Mouse (Mus musculus) embryonic fibroblast, embryonic 13.5 days (primary cell): ENCODE measurements around the gene Ccl26. TPM values are rescaled to one million over a fixed set of nuclear protein-coding genes. Genes with fewer than 3 reads are reported as not detected.

ENCODE experiments used
- H3K27ac ChIP-seq: 2 replicates; pipeline ENCODE4 v1.5.1; 2012; ENCODE audit warnings: low read length, control low read depth, inconsistent platforms; ENCODE audit not compliant: insufficient read depth
- H3K4me1 ChIP-seq: 2 replicates; pipeline ENCODE4 v1.6.1; 2011; ENCODE audit warnings: low read length; ENCODE audit not compliant: control insufficient read depth, insufficient read depth
- H3K4me3 ChIP-seq: 2 replicates; pipeline ENCODE4 v1.5.1; 2011; ENCODE audit warnings: mild to moderate bottlenecking, control low read depth, low read length; ENCODE audit not compliant: insufficient read depth
- CTCF ChIP-seq: IDR thresholded peaks from 2 replicates; pipeline ENCODE4 v1.5.1; 2011; ENCODE audit warnings: mild to moderate bottlenecking, control low read depth, low read length, moderate library complexity, borderline replicate concordance; ENCODE audit not compliant: insufficient read depth
- POLR2A ChIP-seq: IDR thresholded peaks from 2 replicates; pipeline ENCODE4 v1.6.1; 2011; ENCODE audit warnings: low read depth, mild to moderate bottlenecking, control low read depth, low read length, moderate library complexity
- polyA plus RNA-seq: library from polyadenylated mRNA; stranded (reverse); fragments of >200 nt; gene quantifications from 2 replicates; pipeline ENCODE4 v1.2.4, GENCODE M21; 2011; ENCODE audit warnings: low read depth; ENCODE audit not compliant: missing spikeins, insufficient read length

Gene Ccl26
- polyA plus RNA-seq, 1 experiment: not detected

- no peak overlapping the region for H3K4me3 ChIP-seq
- TF ChIP-seq POLR2A (no peak), CTCF (no peak)
- no peaks in the 10 kb centered on the region for H3K4me1 ChIP-seq
- H3K27ac ChIP-seq: no peak overlapping the region
Measured at GRCm38 (mm10) chr5:135568698-135569097, 5.3 kb upstream of the Ccl26 start.

GRCm38 (mm10) chr5:135567556-135568265, 4.3 kb upstream of the Ccl26 start:
- H3K27ac ChIP-seq: no peak overlapping the region
- no peak overlapping the region for H3K4me3 ChIP-seq
- TF ChIP-seq POLR2A (no peak), CTCF (no peak)
- no peaks in the 10 kb centered on the region for H3K4me1 ChIP-seq

- no peak overlapping the region for H3K27ac ChIP-seq
- H3K4me1 ChIP-seq: no peaks in the 10 kb centered on the region
- no peak overlapping the region for H3K4me3 ChIP-seq
- no peak for TF ChIP-seq CTCF
- TF ChIP-seq POLR2A: no peak
Measured at GRCm38 (mm10) chr5:135557671-135558070, 5.7 kb downstream of the Ccl26 start.

GRCm38 (mm10) chr5:135557051-135557450, 6.3 kb downstream of the Ccl26 start:
- H3K4me3 ChIP-seq: no peak overlapping the region
- TF ChIP-seq CTCF: no peak
- no peak for TF ChIP-seq POLR2A
- no peak overlapping the region for H3K27ac ChIP-seq
- H3K4me1 ChIP-seq: no peaks in the 10 kb centered on the region

- no peaks in the 10 kb centered on the region for H3K4me1 ChIP-seq
- TF ChIP-seq POLR2A (no peak), CTCF (no peak)
- H3K27ac ChIP-seq: no peak overlapping the region
- no peak overlapping the region for H3K4me3 ChIP-seq
Measured at GRCm38 (mm10) chr5:135556259-135556658, 7.1 kb downstream of the Ccl26 start.

GRCm38 (mm10) chr5:135551591-135551990, 11.8 kb downstream of the Ccl26 start:
- Histone ChIP-seq H3K4me1 (no peaks in the 10 kb centered on the region), H3K4me3 (no peak overlapping the region)
- no peak for TF ChIP-seq CTCF
- TF ChIP-seq POLR2A: no peak

GRCm38 (mm10) chr5:135550910-135551309, 12.5 kb downstream of the Ccl26 start:
- Histone ChIP-seq H3K4me3 (no peak overlapping the region), H3K4me1 (no peaks in the 10 kb centered on the region), H3K27ac (no peak overlapping the region)
- TF ChIP-seq POLR2A (no peak), CTCF (no peak; the same call in 1 of the 2 replicates)

More at GRCm38 (mm10) chr5:135551591-135551990, 11.8 kb downstream of the Ccl26 start:
- H3K27ac ChIP-seq: no peak overlapping the region

GRCm38 (mm10) chr5:135547990-135548389, 15.4 kb downstream of the Ccl26 start:
- Histone ChIP-seq H3K4me1 (no peaks in the 10 kb centered on the region), H3K27ac (no peak overlapping the region), H3K4me3 (no peak overlapping the region)
- TF ChIP-seq POLR2A (no peak), CTCF (no peak)

- H3K27ac ChIP-seq: no peak within 1 kb of the TSS
- TF ChIP-seq CTCF (0 out of 2 replicates have a peak, but pooled peaks have one; percentile 7), POLR2A (peak; percentile 91)
- H3K4me1 ChIP-seq: no peaks in the 10 kb centered on the region
- H3K4me3 ChIP-seq: peak within 1 kb of the TSS; percentile 89
Measured at GRCm38 (mm10) chr5:135544865-135545797, 18.2 kb downstream of the Ccl26 start, which contains the start of gene Hip1. Gene Hip1, minus strand, starts transcription at chr5:135545120.

GRCm38 (mm10) chr5:135544032-135544558, 19.3 kb downstream of the Ccl26 start:
- no peaks in the 10 kb centered on the region for H3K4me1 ChIP-seq
- TF ChIP-seq POLR2A: no peak
- no peak for TF ChIP-seq CTCF
- peak overlapping the region; percentile 89 for H3K4me3 ChIP-seq
- no peak overlapping the region for H3K27ac ChIP-seq
